Mouse (Mus musculus) heart, embryonic 15.5 days (tissue): ENCODE measurements at regions not wholly inside any gene's neighbourhood (a gene's known extent, or its start where the extent isn't known, plus 50 kb on each side); places are given as distances from the start of the nearest gene placed in this dataset.

Source experiments
- ATAC-seq: fragments of 200-750 bp; cut with Nextera tagmentation; replicated peaks from 2 replicates; pipeline ENCODE4 v1.8.0; 2017; ENCODE audit warnings: low read depth, moderate TSS enrichment; ENCODE audit not compliant: insufficient number of reproducible peaks, insufficient read depth, low FRiP score
- H3K27ac ChIP-seq: fragments of 300-500 bp; sonication (generic); 2 replicates; pipeline ENCODE4 v1.5.1; 2015; ENCODE audit warnings: mild to moderate bottlenecking, inconsistent platforms
- H3K27me3 ChIP-seq: fragments of 300-500 bp; sonication (generic); 2 replicates; pipeline ENCODE4 v1.6.1; 2015; ENCODE audit warnings: inconsistent platforms
- H3K36me3 ChIP-seq: fragments of 300-500 bp; sonication (generic); 2 replicates; pipeline ENCODE4 v1.6.1; 2015; ENCODE audit warnings: mild to moderate bottlenecking, inconsistent platforms
- H3K4me1 ChIP-seq: fragments of 300-500 bp; sonication (generic); replicated peaks from 2 replicates; pipeline ENCODE4 v1.6.1; 2015; ENCODE audit warnings: inconsistent platforms
- H3K4me2 ChIP-seq: fragments of 300-500 bp; sonication (generic); 2 replicates; pipeline ENCODE4 v1.6.1; 2015; ENCODE audit warnings: inconsistent platforms, mild to moderate bottlenecking, moderate library complexity
- H3K4me3 ChIP-seq: fragments of 300-500 bp; sonication (generic); 2 replicates; pipeline ENCODE4 v1.5.1; 2015; ENCODE audit warnings: mild to moderate bottlenecking, inconsistent platforms
- H3K9ac ChIP-seq: fragments of 300-500 bp; sonication (generic); 2 replicates; pipeline ENCODE4 v1.6.1; 2015; ENCODE audit warnings: mild to moderate bottlenecking, inconsistent platforms
- H3K9me3 ChIP-seq: fragments of 300-500 bp; sonication (generic); replicated peaks from 2 replicates; pipeline ENCODE4 v1.6.1; 2016; ENCODE audit warnings: inconsistent platforms
- WGBS: fragments of 180-500 bp; shearing (Covaris S2); methylation state at CpG from one replicate; pipeline ENCODE4 v1.1.7; 2015; ENCODE audit warnings: mixed read lengths; 5-methylcytosine and 5-hydroxymethylcytosine counted together

DNA sequence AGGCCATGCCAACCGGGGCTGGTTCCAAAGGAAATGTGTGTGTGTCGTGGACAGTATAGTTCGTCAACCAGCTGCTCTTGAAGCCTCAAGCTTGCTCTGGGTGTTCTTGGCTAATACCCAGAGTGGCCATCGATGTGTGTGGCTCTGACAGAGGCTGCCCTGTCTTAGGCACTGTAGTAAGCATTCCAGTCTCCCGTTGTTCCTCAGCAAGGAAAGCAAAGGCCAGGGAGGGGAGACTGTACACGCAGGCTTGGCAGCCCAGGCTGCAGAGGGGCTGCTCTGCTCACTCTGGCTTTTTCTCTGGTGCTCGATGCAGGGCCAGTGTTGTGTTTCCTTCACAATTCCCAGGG lies 106.1 kb upstream of the Unc5b start:
- 44% methylated on average over 7 of the region's 7 CpGs for WGBS
- Histone ChIP-seq H3K4me3 (no peak overlapping the region), H3K27ac (0 out of 2 replicates have a peak overlapping the region, but pooled peaks have one; percentile 29), H3K27me3 (peaks cover 6% of the 10 kb centered on the region; the same call in 1 of the 2 replicates), H3K9me3 (no peaks in the 10 kb centered on the region), H3K4me1 (peaks cover 58% of the 10 kb centered on the region), H3K36me3 (no peaks in the 10 kb centered on the region), H3K9ac (no peak overlapping the region), H3K4me2 (no peak overlapping the region)
- ATAC-seq: no peak

DNA sequence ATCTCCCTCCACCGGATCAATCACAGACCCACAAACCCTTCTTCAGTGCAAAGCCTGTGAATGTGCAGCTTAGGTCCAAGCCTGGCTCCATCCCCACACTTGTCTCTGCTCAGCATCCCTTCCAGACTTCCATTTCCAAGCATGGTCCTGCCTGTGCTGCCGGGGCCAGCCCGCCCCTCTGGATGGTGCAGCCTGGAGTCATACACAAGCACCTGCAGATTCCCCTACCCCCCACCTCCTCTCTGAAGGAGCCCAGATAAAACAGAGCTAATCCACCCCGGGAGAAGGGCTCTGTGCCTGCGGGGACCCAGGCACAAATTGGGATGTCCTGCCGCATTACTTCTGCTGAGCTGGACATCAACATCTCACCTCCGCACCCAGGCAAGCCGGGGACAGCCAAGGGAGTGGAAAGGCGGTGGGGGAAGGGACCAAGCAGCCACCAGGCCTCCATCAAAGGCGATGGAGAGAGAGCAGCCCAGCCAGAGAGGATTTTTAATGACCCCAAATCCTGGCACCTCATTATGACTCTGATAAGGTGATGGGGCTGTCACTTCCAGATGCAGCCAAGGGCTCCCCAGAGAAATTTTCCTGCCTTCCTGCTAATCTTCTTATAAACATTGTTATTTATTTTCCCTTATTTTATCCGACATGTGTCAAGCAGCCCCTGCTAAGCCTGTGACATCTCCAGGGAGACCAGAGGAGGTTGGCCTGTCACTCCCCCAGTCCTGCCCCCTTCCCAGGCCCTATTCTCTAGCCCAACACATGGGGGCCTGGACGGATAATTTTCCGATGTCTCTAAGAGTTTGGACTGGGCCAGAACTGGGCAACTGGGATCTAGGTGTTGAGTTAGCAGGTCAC lies 105.5 kb upstream of the Unc5b start:
- Histone ChIP-seq H3K27ac (0 out of 2 replicates have a peak overlapping the region, but pooled peaks have one; percentile 29), H3K9ac (no peak overlapping the region), H3K36me3 (no peaks in the 10 kb centered on the region), H3K9me3 (no peaks in the 10 kb centered on the region), H3K4me2 (no peak overlapping the region), H3K27me3 (peaks cover 6% of the 10 kb centered on the region; the same call in 1 of the 2 replicates), H3K4me3 (no peak overlapping the region), H3K4me1 (peaks cover 64% of the 10 kb centered on the region)
- no peak for ATAC-seq
- 29% methylated on average over 13 of the region's 13 CpGs for WGBS

DNA sequence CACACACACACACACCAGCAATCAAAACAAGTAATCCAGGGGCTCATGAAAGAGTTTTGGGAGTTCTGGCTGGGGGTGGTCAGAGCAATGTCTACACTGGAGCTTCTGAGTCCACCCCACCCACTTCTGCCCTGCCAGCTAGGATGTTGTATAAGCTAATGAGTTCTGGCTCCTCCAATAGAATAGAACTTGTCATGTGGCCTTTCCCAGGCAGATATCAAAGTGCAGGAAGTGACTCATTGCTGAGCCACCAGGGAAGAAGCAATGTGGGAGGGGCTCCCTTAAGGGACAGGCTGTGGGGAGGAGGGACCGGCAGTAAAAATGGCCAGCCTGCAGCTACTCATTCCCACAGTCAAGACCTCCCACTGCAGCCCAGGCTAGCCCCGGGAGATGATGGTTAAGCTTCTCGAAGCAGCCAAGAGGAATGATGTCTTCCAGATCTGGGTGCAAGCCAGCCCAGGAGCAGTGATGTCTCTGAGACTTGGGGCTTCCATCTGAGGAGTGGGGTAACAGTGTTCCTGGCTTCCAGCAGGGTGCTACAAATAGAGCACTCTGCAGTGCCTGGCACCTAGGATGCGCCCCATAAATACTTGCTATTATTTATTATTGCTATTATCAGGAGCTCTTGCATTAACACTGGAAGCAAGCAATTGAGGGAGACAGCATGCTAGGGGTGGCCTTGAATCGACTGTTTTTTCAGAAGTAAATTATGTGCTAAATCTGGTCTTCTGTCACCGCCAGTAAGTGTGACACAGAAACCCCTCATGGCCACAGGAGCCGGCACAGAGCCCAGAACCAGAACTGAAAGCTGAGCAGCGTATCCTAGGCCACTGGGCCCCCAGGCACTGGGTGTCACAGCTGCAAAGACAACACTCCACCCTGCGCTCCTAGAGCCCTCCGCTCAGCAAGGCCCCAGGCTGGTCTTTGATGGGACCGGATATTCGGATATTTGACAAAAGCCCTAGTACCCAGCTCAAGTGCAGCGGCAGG lies 103.2 kb upstream of the Unc5b start:
- H3K9me3 ChIP-seq: no peaks in the 10 kb centered on the region
- H3K27ac ChIP-seq: peak overlapping the region; percentile 87
- H3K4me2 ChIP-seq: peak overlapping the region; percentile 32
- no peak overlapping the region for H3K9ac ChIP-seq
- no peaks in the 10 kb centered on the region for H3K27me3 ChIP-seq
- H3K4me3 ChIP-seq: no peak overlapping the region
- WGBS: 38% methylated on average over 13 of the region's 13 CpGs
- ATAC-seq: peak; percentile 71
- H3K4me1 ChIP-seq: peaks cover 78% of the 10 kb centered on the region
- H3K36me3 ChIP-seq: no peaks in the 10 kb centered on the region

DNA sequence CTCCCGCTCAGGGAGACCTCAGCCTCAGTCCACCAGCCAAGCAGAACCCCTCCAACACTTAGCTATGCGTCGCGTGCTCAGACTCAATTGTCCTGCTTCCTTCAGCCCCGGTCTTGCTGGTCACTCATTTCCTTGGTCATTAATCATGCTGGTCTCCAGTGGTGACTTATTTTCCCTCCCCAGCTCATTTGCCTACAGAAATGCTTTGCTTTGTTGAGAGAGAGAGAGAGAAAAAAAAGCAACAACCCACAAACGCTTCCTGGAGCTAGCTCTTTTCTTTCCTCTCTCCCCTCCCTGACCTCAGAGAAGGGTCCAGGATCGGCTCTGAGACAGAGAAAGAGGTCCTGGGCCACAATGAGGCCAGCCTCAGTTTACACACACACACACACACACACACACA lies 102.5 kb upstream of the Unc5b start:
- Histone ChIP-seq H3K4me1 (peaks cover 85% of the 10 kb centered on the region), H3K4me2 (peak overlapping the region; percentile 32), H3K27ac (peak overlapping the region; percentile 87), H3K27me3 (no peaks in the 10 kb centered on the region), H3K36me3 (no peaks in the 10 kb centered on the region), H3K9me3 (no peaks in the 10 kb centered on the region), H3K9ac (no peak overlapping the region), H3K4me3 (no peak overlapping the region)
- no peak for ATAC-seq
- 29% methylated on average over 7 of the region's 7 CpGs for WGBS

DNA sequence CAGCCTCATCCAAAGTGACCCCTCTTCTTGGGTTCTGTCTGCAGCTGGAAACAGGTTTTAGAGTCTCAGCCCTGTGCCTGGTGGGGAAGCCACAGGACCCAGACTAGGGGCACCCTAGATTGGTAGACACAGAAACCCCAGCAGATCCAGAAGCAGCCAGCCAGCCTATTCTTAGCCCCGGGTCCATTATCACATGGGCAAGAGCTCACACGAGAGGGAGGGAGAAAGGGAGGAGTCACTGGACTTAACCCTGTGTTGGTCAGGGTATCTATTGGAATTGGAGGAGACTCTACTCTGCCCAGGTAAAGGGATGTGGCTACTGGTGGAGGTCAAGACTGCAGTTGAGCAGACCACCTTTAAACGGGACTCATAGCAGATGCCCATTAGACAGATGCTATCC lies 101.5 kb upstream of the Unc5b start:
- no peak; the same call in 1 of the 2 replicates for ATAC-seq
- 15% methylated on average over 3 of the region's 3 CpGs for WGBS
- Histone ChIP-seq H3K9ac (no peak overlapping the region), H3K27me3 (no peaks in the 10 kb centered on the region), H3K27ac (peak overlapping the region; percentile 87), H3K4me3 (no peak overlapping the region), H3K9me3 (no peaks in the 10 kb centered on the region), H3K4me1 (peaks cover 89% of the 10 kb centered on the region), H3K36me3 (no peaks in the 10 kb centered on the region), H3K4me2 (peak overlapping the region; percentile 19; the same call in 1 of the 2 replicates)

DNA sequence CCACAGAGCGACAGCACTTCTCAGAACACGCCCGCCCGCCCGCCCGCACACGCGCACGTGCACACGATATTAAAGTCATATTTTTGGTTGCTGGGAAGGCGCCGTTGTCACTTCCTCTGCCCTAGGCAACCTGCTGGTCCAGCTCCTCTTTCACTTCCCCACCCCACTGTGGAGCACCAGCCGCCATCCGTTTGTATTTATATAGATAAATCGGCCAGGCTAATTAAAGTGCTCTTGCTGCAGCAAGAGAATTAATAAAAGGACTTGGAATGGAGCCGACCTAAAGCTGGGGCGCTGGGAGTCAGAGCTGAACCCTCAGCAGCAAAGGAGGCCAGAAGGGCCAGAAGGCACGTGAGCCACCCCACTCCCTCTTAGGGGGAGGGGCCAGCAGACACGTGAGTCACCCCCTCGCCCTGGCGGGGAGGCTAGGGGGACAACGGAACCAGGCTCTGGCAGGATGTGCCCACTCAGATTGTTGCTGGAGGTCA lies 100.6 kb upstream of the Unc5b start:
- Histone ChIP-seq H3K27me3 (no peaks in the 10 kb centered on the region), H3K4me1 (peaks cover 87% of the 10 kb centered on the region), H3K9me3 (no peaks in the 10 kb centered on the region), H3K27ac (peak overlapping the region; percentile 87), H3K36me3 (no peaks in the 10 kb centered on the region), H3K4me2 (peak overlapping the region; percentile 29; the same call in 1 of the 2 replicates), H3K4me3 (no peak overlapping the region), H3K9ac (no peak overlapping the region)
- WGBS: 49% methylated on average over 22 of the region's 22 CpGs
- no peak for ATAC-seq

DNA sequence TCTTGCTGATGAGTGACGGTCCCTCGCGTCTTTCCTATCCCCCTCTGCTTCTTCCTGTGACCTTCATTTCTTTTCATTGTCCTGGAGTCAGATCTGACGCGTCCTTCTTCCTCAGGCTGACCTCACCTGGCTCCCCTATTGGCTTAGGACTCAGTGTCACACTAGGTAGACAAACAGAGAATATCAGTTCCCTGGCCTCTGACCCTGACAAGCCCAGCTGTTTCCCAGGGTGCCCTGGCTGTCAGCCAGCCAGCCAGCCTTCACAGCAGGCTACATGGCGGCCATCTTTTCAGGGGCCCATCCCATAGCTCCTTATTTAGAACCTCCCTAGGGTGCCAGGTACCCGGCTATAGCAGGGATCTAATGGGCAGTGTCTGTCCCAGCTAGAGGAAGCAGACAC lies 97.3 kb upstream of the Unc5b start:
- 56% methylated on average over 7 of the region's 7 CpGs for WGBS
- Histone ChIP-seq H3K27ac (peak overlapping the region; percentile 76), H3K4me3 (no peak overlapping the region), H3K27me3 (no peaks in the 10 kb centered on the region), H3K9me3 (no peaks in the 10 kb centered on the region), H3K36me3 (no peaks in the 10 kb centered on the region), H3K9ac (no peak overlapping the region), H3K4me2 (no peak overlapping the region), H3K4me1 (peaks cover 78% of the 10 kb centered on the region)
- ATAC-seq: no peak

DNA sequence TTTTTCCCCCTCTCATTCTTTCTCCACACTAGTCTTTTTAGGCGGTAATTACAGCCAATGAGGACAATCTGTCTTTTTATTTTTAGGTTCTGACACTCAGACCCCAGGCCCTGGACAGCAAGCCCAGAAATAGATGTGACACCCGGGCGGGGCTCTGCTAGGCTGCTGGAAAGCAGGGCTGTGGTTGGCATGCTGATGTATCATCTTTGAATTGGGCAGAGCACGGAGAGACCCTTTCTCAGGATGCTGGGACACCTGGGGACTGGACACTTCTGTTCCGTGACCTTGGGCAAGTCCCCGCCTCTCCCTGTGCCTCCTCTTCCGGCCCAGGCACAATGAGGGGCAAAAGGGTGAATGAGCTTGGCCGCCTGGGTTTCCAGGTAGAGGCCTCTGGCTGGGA lies 96.8 kb upstream of the Unc5b start:
- H3K4me1 ChIP-seq: peaks cover 73% of the 10 kb centered on the region
- H3K9me3 ChIP-seq: no peaks in the 10 kb centered on the region
- H3K9ac ChIP-seq: no peak overlapping the region
- H3K27ac ChIP-seq: peak overlapping the region; percentile 76
- no peaks in the 10 kb centered on the region for H3K36me3 ChIP-seq
- no peaks in the 10 kb centered on the region for H3K27me3 ChIP-seq
- H3K4me2 ChIP-seq: no peak overlapping the region
- 43% methylated on average over 8 of the region's 8 CpGs for WGBS
- no peak overlapping the region for H3K4me3 ChIP-seq
- 0 out of 2 replicates have a peak, but pooled peaks have one; percentile 23 for ATAC-seq

DNA sequence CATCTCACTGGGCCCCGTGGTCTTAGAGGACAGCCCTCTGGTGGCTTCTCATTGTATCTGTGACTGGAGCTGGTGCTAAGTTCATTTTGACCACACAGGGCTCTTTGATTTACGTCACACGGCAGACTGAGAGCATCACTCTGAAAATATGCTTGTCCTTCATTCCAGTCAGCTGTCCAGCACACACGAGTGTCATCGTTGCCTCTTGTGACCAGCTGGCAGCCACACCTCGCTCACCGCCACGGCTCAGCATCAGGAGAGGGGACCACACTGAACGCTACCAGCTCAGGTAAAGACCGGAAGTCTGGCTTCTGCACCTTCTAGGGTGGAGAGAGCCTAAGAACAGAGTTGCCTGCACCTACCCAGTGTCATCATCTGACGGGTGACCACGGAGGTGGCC lies 95.3 kb upstream of the Unc5b start:
- WGBS: 72% methylated on average over 12 of the region's 12 CpGs
- no peak overlapping the region for H3K9ac ChIP-seq
- H3K4me2 ChIP-seq: no peak overlapping the region
- no peak overlapping the region for H3K4me3 ChIP-seq
- no peak for ATAC-seq
- H3K27me3 ChIP-seq: no peaks in the 10 kb centered on the region
- H3K9me3 ChIP-seq: no peaks in the 10 kb centered on the region
- peaks cover 58% of the 10 kb centered on the region for H3K4me1 ChIP-seq
- no peak overlapping the region for H3K27ac ChIP-seq
- no peaks in the 10 kb centered on the region for H3K36me3 ChIP-seq

DNA sequence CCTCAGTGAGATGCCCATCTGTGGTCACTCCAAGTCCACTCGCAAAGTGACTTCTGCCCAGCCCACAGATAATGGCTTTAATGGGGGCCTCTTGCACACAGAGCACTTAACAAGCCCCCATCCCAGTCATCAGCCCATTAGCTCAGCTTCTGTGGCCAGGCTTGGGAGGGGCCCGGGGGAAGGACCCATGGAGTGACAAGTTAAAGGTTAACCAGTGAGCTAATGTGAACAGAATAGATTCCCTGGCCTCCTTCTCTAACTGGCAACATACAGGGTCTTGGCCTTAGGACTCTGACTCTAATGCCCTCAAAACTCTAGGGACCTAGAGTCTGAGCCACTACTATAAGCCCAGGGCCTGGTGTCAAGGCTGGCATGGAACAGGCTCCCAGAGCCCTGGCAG lies 94.3 kb upstream of the Unc5b start:
- Histone ChIP-seq H3K9me3 (no peaks in the 10 kb centered on the region), H3K36me3 (no peaks in the 10 kb centered on the region), H3K4me3 (no peak overlapping the region), H3K9ac (no peak overlapping the region), H3K27me3 (no peaks in the 10 kb centered on the region), H3K4me2 (no peak overlapping the region), H3K4me1 (peaks cover 52% of the 10 kb centered on the region), H3K27ac (peak overlapping the region; percentile 55)
- ATAC-seq: no peak
- WGBS: 51% methylated on average over 2 of the region's 2 CpGs

DNA sequence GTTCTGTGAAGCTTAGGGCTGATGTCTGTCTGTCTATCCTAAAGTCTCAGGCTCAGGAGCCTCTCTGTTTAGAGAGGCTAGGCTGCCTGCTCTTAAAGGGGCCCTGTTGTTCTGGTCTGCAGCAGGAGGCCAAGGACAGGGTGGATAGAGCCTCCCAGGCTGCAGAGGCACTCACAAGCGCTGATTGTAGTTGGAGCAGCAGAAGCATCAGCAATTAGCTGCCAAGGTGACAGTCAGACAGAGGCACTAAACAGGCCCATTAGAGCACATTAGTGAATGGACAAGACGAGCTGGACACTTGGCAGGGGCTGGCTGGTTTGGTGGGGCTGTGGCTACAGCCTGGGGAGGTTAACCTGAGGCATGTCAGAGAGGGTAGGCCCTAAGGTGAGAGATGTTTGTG lies 93.8 kb upstream of the Unc5b start:
- no peak overlapping the region for H3K4me2 ChIP-seq
- H3K4me3 ChIP-seq: no peak overlapping the region
- H3K27ac ChIP-seq: peak overlapping the region; percentile 55
- H3K9me3 ChIP-seq: no peaks in the 10 kb centered on the region
- ATAC-seq: no peak
- peaks cover 56% of the 10 kb centered on the region for H3K4me1 ChIP-seq
- no peak overlapping the region for H3K9ac ChIP-seq
- H3K36me3 ChIP-seq: no peaks in the 10 kb centered on the region
- 42% methylated on average over 2 of the region's 2 CpGs for whole genome bisulfite sequencing
- no peaks in the 10 kb centered on the region for H3K27me3 ChIP-seq
